Mouse (Mus musculus) testis, adult 2 months (tissue): ENCODE measurements around the gene Tgfbr2.

Experiments used
- CTCF ChIP-seq: fragments of 200-500 bp; IDR thresholded peaks from 2 replicates; pipeline ENCODE4 v1.5.1; 2012; ENCODE audit warnings: low read depth, mild to moderate bottlenecking, inconsistent platforms, low read length, moderate library complexity; ENCODE audit not compliant: control insufficient read depth, insufficient read depth, insufficient replicate concordance
- POLR2A ChIP-seq: fragments of 200-500 bp; IDR thresholded peaks from 2 replicates; pipeline ENCODE4 v1.6.1; 2012; ENCODE audit warnings: low read depth, mild to moderate bottlenecking, inconsistent platforms, low read length, moderate library complexity; ENCODE audit not compliant: control insufficient read depth

DNA sequence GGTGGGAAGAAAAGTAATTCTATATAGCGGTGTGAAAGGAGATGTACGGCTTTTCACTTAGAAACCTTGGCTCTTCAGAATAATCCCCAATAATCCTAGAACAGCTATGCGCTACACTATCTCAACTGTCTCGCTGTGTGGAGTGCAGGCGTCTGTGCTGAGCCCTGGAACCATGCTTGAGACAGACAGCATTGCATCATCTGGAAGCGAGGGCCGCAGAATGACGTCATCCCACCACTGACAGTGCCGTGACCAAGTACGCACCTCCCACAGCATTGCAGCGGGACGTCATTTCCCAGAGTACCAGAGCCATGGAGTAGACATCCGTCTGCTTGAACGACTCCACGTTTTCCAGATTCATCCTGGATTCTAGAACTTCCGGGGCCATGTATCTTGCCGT is 70.4 kb downstream of the Tgfbr2 start:
- TF ChIP-seq CTCF, result no peak
- TF ChIP-seq POLR2A, result no peak
